Comparison of ENCODE assay signal across 26 mouse cellular contexts in the genomic region with DNA sequence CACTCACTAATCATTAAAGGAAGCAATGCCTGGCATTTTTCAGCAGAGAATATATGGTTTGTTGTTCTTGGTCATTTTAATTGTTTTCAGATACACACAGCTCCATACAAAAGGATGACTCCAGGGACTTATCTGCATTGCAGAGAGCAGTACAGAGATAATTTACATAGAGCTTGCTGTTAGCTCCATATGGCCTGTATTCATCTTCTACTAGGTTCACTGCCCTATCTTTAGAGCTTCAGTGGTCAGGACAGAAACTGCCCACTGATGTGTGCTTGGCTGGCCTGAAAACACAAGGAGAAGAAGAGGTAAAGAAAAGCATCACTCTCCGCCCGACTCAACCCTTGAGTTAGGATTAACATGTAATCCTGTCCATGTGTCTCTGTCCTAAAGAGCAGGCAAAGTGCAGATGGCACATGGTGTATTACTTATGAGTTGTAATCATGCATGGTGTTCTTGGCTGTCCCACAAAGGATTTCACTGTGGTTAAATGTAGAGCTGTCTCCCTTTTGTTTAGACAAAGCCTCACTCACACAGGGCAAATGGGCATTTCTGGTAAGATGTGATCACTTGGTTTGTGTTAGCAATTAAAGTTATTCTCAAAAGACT. TPM values are rescaled to one million over a fixed set of nuclear protein-coding genes. Genes with fewer than 3 reads are reported as not detected.
DNase-seq lines count a peak whose midpoint lies in the region; ATAC-seq lines count a peak whose summit lies in the region.
"Had no signal": no experiment of that assay in that cellular context is flagged by ENCODE, and none has a peak within 500 bp of the region (broad histone marks: within the 10 kb centered on the region; RNA-seq: fewer than 3 reads in every experiment).

No protein-coding gene starts in this region.

- no peak overlapping the region for H3K4me3 ChIP-seq in embryonic facial prominence, embryonic 14.5 days (ENCODE audit: low read depth, low read length)
- no peak overlapping the region for H3K4me3 ChIP-seq in embryonic facial prominence, embryonic 10.5 days
- no peak overlapping the region for H3K4me3 ChIP-seq in hindbrain, embryonic 16.5 days (ENCODE audit: low read length)
- H3K4me3 ChIP-seq in hindbrain, embryonic 14.5 days (replicated peaks; ENCODE audit: low read length) = no peak overlapping the region
- no peak overlapping the region for H3K4me3 ChIP-seq in midbrain, embryonic 11.5 days (ENCODE audit: low read depth, low read length)
- H3K4me3 ChIP-seq in midbrain, embryonic 15.5 days = no peak overlapping the region
- H3K4me3 ChIP-seq: forebrain, embryonic 10.5 days; limb, embryonic 13.5 days; neural tube, embryonic 13.5 days; stomach, embryonic 15.5 days had no signal

- H3K36me3 ChIP-seq in embryonic facial prominence, embryonic 14.5 days (ENCODE audit: control insufficient read depth, insufficient read depth, low read length) = no peaks in the 10 kb centered on the region
- H3K36me3 ChIP-seq in embryonic facial prominence, embryonic 10.5 days (replicated peaks) = no peaks in the 10 kb centered on the region
- H3K36me3 ChIP-seq in hindbrain, embryonic 16.5 days (ENCODE audit: control insufficient read depth, insufficient read depth, low read length) = no peaks in the 10 kb centered on the region
- no peaks in the 10 kb centered on the region for H3K36me3 ChIP-seq in hindbrain, embryonic 14.5 days (replicated peaks; ENCODE audit: control insufficient read depth, insufficient read depth)
- no peaks in the 10 kb centered on the region for H3K36me3 ChIP-seq in midbrain, embryonic 11.5 days (ENCODE audit: control insufficient read depth, insufficient read depth, low read length)
- no peaks in the 10 kb centered on the region for H3K36me3 ChIP-seq in midbrain, embryonic 15.5 days (replicated peaks)
- H3K36me3 ChIP-seq: forebrain, embryonic 10.5 days; limb, embryonic 13.5 days; neural tube, embryonic 13.5 days; stomach, embryonic 15.5 days had no signal

- no peaks in the 10 kb centered on the region for H3K4me1 ChIP-seq in embryonic facial prominence, embryonic 14.5 days (ENCODE audit: control insufficient read depth, insufficient read depth, low read length)
- H3K4me1 ChIP-seq in embryonic facial prominence, embryonic 10.5 days = no peaks in the 10 kb centered on the region
- H3K4me1 ChIP-seq in hindbrain, embryonic 16.5 days (ENCODE audit: control insufficient read depth, insufficient read depth, low read depth, low read length) = no peaks in the 10 kb centered on the region
- 0 out of 2 replicates have a peak, but pooled peaks cover 4% of the 10 kb centered on the region for H3K4me1 ChIP-seq in hindbrain, embryonic 14.5 days (replicated peaks; ENCODE audit: control insufficient read depth, insufficient read depth, low read length)
- H3K4me1 ChIP-seq in midbrain, embryonic 11.5 days (ENCODE audit: control insufficient read depth, insufficient read depth, low read length) = no peaks in the 10 kb centered on the region; the same call in 1 of the 2 replicates
- H3K4me1 ChIP-seq in midbrain, embryonic 15.5 days = 0 out of 2 replicates have a peak, but pooled peaks cover 3% of the 10 kb centered on the region
- H3K4me1 ChIP-seq: limb, embryonic 13.5 days; neural tube, embryonic 13.5 days; stomach, embryonic 15.5 days had no signal

- no peak overlapping the region for H3K27ac ChIP-seq in embryonic facial prominence, embryonic 14.5 days (replicated peaks; ENCODE audit: low read depth, low read length)
- no peak overlapping the region for H3K27ac ChIP-seq in embryonic facial prominence, embryonic 10.5 days (replicated peaks)
- no peak overlapping the region for H3K27ac ChIP-seq in hindbrain, embryonic 16.5 days (ENCODE audit: low read depth, low read length)
- H3K27ac ChIP-seq in hindbrain, embryonic 14.5 days = no peak overlapping the region
- no peak overlapping the region for H3K27ac ChIP-seq in midbrain, embryonic 11.5 days (ENCODE audit: low read depth, low read length)
- no peak overlapping the region for H3K27ac ChIP-seq in midbrain, embryonic 15.5 days
- H3K27ac ChIP-seq: forebrain, embryonic 10.5 days; kidney, postnatal 0 days; limb, embryonic 13.5 days; neural tube, embryonic 13.5 days; stomach, embryonic 15.5 days had no signal

- DNase-seq in embryonic facial prominence, embryonic 14.5 days (ENCODE audit: low spot score) = peak; percentile 35
- no peak for DNase-seq in embryonic facial prominence, embryonic 10.5 days (ENCODE audit: low spot score)
- no peak for DNase-seq in hindbrain, embryonic 14.5 days (ENCODE audit: low spot score)
- no peak for DNase-seq in midbrain, embryonic 11.5 days (ENCODE audit: low spot score, missing footprints)
- DNase-seq in thymus, postnatal 4 days = no peak
- no peak for DNase-seq in right cerebral cortex, adult 18-20 months
- DNase-seq: adrenal gland, adult 8-10 months; cerebellum, adult 8-10 months; cerebellum, postnatal 25 days; gastrocnemius, postnatal 14 days; heart, postnatal 14 days; kidney, adult 8-10 months; kidney, postnatal 4 days; right cerebral cortex, postnatal 25 days; thymus, postnatal 25 days had no signal

- no peak for ATAC-seq in embryonic facial prominence, embryonic 14.5 days (ENCODE audit: low read depth)
- peak; percentile 69 for ATAC-seq in hindbrain, embryonic 16.5 days
- ATAC-seq in hindbrain, embryonic 14.5 days (ENCODE audit: low FRiP score) = no peak
- ATAC-seq in midbrain, embryonic 11.5 days (ENCODE audit: low FRiP score) = peak; percentile 63
- ATAC-seq in midbrain, embryonic 15.5 days (replicated peaks) = no peak
- ATAC-seq: forebrain, embryonic 16.5 days; intestine, embryonic 16.5 days had no signal

- no peak overlapping the region for H3K9ac ChIP-seq in embryonic facial prominence, embryonic 14.5 days (ENCODE audit: low read depth, low read length)
- H3K9ac ChIP-seq in hindbrain, embryonic 16.5 days (ENCODE audit: low read depth, low read length) = no peak overlapping the region
- H3K9ac ChIP-seq in hindbrain, embryonic 14.5 days = no peak overlapping the region
- no peak overlapping the region for H3K9ac ChIP-seq in midbrain, embryonic 11.5 days (ENCODE audit: low read length)
- no peak overlapping the region for H3K9ac ChIP-seq in midbrain, embryonic 15.5 days
- H3K9ac ChIP-seq: limb, embryonic 13.5 days; neural tube, embryonic 13.5 days; stomach, embryonic 15.5 days had no signal

- WGBS in embryonic facial prominence, embryonic 14.5 days = 58% methylated on average over 2 of the region's 2 CpGs
- 73% methylated on average over 2 of the region's 2 CpGs for WGBS in embryonic facial prominence, embryonic 10.5 days
- 75% methylated on average over 2 of the region's 2 CpGs for WGBS in hindbrain, embryonic 16.5 days
- 64% methylated on average over 2 of the region's 2 CpGs for WGBS in hindbrain, embryonic 14.5 days
- WGBS in midbrain, embryonic 11.5 days = 37% methylated on average over 2 of the region's 2 CpGs
- WGBS in midbrain, embryonic 15.5 days = 15% methylated on average over 2 of the region's 2 CpGs

- H3K27me3 ChIP-seq in embryonic facial prominence, embryonic 14.5 days (replicated peaks; ENCODE audit: control insufficient read depth, insufficient read depth, low read length) = no peaks in the 10 kb centered on the region
- no peaks in the 10 kb centered on the region for H3K27me3 ChIP-seq in embryonic facial prominence, embryonic 10.5 days (replicated peaks; ENCODE audit: low read depth, poor library complexity, severe bottlenecking)
- no peaks in the 10 kb centered on the region for H3K27me3 ChIP-seq in hindbrain, embryonic 16.5 days (replicated peaks; ENCODE audit: control insufficient read depth, insufficient read depth, low read length)
- H3K27me3 ChIP-seq in hindbrain, embryonic 14.5 days (ENCODE audit: control insufficient read depth, insufficient read depth, low read length) = no peaks in the 10 kb centered on the region
- H3K27me3 ChIP-seq in midbrain, embryonic 11.5 days (ENCODE audit: control insufficient read depth, insufficient read depth, low read length) = no peaks in the 10 kb centered on the region
- 0 out of 2 replicates have a peak, but pooled peaks cover 4% of the 10 kb centered on the region for H3K27me3 ChIP-seq in midbrain, embryonic 15.5 days (replicated peaks)
- H3K27me3 ChIP-seq: CH12.LX; limb, embryonic 13.5 days; neural tube, embryonic 13.5 days; stomach, embryonic 15.5 days had no signal

- H3K9me3 ChIP-seq in embryonic facial prominence, embryonic 14.5 days (ENCODE audit: control insufficient read depth, low read length) = no peaks in the 10 kb centered on the region
- no peaks in the 10 kb centered on the region for H3K9me3 ChIP-seq in embryonic facial prominence, embryonic 10.5 days
- H3K9me3 ChIP-seq in hindbrain, embryonic 16.5 days (ENCODE audit: control insufficient read depth, low read length) = no peaks in the 10 kb centered on the region
- H3K9me3 ChIP-seq in hindbrain, embryonic 14.5 days (ENCODE audit: control insufficient read depth, low read length) = no peaks in the 10 kb centered on the region
- no peaks in the 10 kb centered on the region for H3K9me3 ChIP-seq in midbrain, embryonic 11.5 days (ENCODE audit: control insufficient read depth, low read length)
- H3K9me3 ChIP-seq in midbrain, embryonic 15.5 days = no peaks in the 10 kb centered on the region
- H3K9me3 ChIP-seq: forebrain, embryonic 10.5 days; limb, embryonic 13.5 days; neural tube, embryonic 13.5 days; stomach, embryonic 15.5 days had no signal

- no peak overlapping the region for H3K4me2 ChIP-seq in embryonic facial prominence, embryonic 14.5 days (ENCODE audit: low read depth, low read length)
- H3K4me2 ChIP-seq in hindbrain, embryonic 16.5 days (ENCODE audit: low read length) = no peak overlapping the region
- no peak overlapping the region for H3K4me2 ChIP-seq in hindbrain, embryonic 14.5 days (replicated peaks)
- H3K4me2 ChIP-seq in midbrain, embryonic 11.5 days = no peak overlapping the region
- H3K4me2 ChIP-seq in midbrain, embryonic 15.5 days = no peak overlapping the region
- H3K4me2 ChIP-seq: limb, embryonic 13.5 days; liver, embryonic 11.5 days; neural tube, embryonic 13.5 days; stomach, embryonic 15.5 days had no signal

RNA-seq across cellular contexts. Expression of gene Ehbp1, which starts 14.7 kb away (rescaled TPM):
- 12.5 and 13.1 TPM in 2 replicates for polyA plus RNA-seq in embryonic facial prominence, embryonic 14.5 days (2014; fragmentation: Nextera tagmentation; extraction: Ambion mirVana)
- 6.7 and 8.1 TPM in 2 replicates for polyA plus RNA-seq in embryonic facial prominence, embryonic 10.5 days (2016; fragmentation: Nextera tagmentation; extraction: Ambion mirVana)
- 18.4 and 20.1 TPM in 2 replicates for polyA plus RNA-seq in hindbrain, embryonic 16.5 days (2015; fragmentation: Nextera tagmentation; extraction: Ambion mirVana)
- polyA plus RNA-seq in hindbrain, embryonic 14.5 days (2014; fragmentation: Nextera tagmentation; extraction: Ambion mirVana) = 24.0 and 25.3 TPM in 2 replicates
- polyA plus RNA-seq in midbrain, embryonic 11.5 days (2014; fragmentation: Nextera tagmentation; extraction: Ambion mirVana) = 16.7 and 17.1 TPM in 2 replicates
- polyA plus RNA-seq in midbrain, embryonic 15.5 days (2015; fragmentation: Nextera tagmentation; extraction: Ambion mirVana) = 23.2 and 26.1 TPM in 2 replicates

Comparison
In these comparisons a context has a peak if more than half of its experiments do, and no peak if none do; other contexts are left out.
1. ATAC-seq: peak in hindbrain, embryonic 16.5 days (single experiment) and midbrain, embryonic 11.5 days (single experiment); none in embryonic facial prominence, embryonic 14.5 days (single experiment), hindbrain, embryonic 14.5 days (single experiment) and midbrain, embryonic 15.5 days (single experiment).